Mouse (Mus musculus) erythroblast, embryonic 14.5 days (primary cell): ENCODE data around the gene Prr29.

Experiments
- GATA1 ChIP-seq: IDR thresholded peaks from 2 replicates; pipeline ENCODE4 v1.6.1; 2012; ENCODE audit warnings: low read length, inconsistent platforms, mixed read lengths
- TAL1 ChIP-seq: IDR thresholded peaks from 3 replicates; pipeline ENCODE4 v1.6.1; 2012; ENCODE audit warnings: low read length, inconsistent platforms, mixed read lengths

GRCm38 (mm10) chr11:106392597-106393330 is 27.5 kb downstream of the Prr29 start:
- TF ChIP-seq TAL1: no peak
- no peak for TF ChIP-seq GATA1
